Mouse (Mus musculus) frontal cortex, postnatal 10 days (tissue): Measurements from ENCODE around the gene Nrip2.

Source experiments
- DNase-seq, 2 experiments: peaks; one replicate each; pipeline ENCODE4 v3.0.0; 2022; ENCODE audit warnings: low spot score in 2 of 2, mixed read lengths in 1 of 2

The Nrip2 gene

DNA sequence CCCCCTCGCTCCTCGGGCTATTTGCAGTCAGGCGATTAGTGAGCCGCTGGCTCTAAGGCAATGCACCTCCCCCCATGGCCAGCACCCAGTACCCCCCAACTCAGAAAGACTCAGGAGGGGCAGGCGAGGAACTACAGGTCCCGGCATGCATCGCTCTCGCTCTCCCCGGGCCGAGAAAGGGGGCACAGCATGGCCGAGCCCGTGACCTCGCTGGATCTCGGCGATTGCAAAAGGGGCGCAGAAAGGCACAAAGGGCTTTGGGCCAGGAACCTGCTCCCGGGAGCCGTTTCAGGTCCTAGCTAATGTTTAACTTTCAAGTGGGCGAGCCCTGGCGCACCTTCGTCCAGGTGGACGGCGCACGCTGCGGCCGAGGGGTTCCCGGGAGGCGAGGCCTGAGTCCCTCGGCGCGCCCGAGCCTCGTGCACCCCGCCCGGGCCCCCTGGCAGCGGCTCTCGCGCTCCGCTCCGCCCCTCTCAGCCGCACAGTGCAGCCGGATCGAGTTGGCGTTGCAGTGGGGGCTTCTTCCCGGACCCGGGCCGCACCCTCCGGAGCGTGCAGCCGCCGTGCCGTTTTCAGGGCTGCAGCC lies 38.7 kb downstream of the Nrip2 start:
- peak in 1 of 2 experiments; percentile 63 for DNase-seq

DNA sequence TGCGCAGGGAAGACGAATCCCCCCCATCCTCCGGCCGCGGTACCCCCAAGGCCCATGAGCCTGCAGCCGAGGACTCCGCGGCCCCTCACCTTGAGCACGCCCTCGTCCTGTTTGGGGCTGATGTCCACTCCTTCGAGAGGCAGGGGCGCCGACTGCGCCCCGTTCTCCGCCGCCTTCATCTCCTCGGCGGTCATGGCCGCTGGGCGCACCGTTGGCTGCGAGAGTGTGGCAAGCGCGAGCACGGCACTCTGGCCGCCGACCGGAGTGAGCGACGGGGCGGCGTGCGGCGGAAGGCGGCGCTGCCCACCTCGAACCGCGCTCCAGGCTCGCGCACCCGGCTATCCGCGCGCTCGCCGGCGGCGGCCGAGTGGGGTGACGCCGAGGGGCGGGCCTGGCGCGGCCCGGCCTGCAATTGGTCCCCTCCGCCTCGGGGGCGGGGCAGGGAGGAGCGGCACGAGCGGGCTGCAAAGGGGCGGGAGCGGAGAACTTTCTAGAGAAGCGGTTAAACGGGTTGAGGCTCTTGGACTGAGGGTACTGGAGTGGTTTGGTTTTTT lies 39.3 kb downstream of the Nrip2 start, which contains the start of gene Fkbp4:
Fkbp4 (minus strand) TSS at position 361 of the 554 bp plus-strand sequence.
- peak; percentile 86 to 94 for DNase-seq

DNA sequence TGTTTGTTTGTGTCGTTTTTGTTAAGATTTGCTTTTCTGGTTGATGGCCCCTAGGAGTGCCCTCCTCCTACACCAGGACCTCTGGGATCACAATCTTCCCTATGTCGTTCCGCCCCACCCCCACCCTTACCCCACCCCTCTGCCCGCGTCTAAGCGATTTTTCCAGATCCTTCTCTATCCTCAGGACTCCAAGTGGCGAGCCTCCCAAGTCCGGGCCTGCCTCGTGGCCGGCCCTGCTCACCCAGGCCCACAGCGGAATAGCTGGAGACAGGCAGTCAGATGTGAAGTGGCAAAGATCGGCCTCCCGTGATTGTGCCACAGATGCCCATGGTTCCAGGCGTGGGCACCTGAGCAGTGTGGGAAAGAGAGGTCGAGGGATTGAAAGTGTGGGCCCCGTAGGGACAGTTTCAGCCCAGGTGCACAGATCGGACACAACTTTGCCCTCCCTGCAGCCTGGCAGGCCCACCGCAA lies 39.8 kb downstream of the Nrip2 start:
- DNase-seq = no peak

DNA sequence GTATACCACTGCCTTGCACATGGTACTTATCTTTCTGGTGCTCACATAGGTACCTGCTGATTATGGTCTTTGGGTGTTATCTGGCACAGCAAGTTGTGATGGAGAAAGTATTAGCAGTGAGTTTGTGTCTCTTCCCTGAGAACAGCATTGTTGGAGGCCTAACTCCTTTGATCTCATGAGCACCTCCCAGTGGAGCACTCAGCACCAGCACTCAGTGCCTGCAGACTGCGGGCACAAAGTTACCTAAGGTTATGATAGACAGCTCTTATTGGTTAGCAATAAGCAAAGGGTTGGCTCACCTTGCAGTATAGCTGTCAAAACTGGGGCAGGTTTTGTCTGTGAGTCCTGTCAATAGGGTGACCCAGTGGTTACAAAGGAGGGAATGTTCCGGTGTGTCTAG lies 41.1 kb downstream of the Nrip2 start:
- no peak for DNase-seq

DNA sequence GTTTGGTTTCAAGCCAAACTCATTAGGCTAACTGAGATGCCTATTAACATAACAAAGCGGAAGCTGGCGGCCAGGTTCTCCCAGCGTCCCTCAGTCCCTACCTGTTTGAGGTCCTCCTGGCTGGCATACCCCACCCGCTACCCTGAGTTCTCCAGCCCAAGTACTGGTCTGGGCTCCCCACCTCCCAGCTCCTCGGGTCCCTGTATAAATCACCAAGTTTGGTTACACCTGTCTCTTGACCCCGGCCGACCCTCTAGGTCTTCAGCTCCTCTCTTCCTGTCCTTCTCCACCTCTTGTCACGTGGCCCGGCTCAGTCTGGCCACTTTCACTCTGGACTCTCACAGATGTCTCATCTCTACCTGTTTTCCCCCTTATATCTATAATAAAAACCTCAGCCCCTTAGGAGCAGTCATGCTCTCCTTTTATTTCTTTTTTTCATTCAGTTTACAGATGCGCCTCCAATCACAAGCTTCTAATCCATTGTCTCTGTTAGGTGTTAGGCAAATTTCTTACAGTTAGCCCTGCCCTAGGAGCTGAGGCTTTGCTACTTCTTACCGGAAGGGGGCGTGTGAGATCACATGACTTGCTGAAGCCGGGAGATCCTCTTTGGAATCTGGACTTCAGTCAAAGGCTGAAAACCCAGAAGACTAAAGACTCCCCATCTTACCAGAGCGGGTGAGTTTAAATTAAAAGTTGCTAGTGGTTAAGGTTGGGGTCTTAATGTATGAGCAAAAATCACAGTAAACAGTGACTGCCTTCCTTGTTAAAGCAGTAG lies 46.9 kb downstream of the Nrip2 start:
- peak in 1 of 2 experiments; percentile 45 for DNase-seq

DNA sequence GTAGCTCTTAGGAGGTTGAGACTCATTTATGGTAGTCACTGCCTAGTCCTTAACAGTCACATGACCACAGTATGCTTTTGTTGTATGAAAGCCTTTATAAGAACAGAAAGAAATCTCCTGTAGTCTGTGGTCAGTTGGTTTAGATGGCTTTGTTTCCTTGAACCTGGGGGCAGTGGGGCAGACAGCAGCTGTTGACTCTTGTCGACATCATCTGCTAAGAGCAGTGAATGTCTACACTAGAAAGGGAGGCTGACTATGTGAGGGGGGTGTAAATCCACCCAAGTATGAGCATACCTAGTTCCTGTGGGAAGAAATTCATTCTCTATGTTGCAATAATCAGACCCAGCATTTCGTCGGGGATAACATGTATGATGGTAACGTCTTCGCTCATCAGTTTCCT lies 48.0 kb downstream of the Nrip2 start:
- DNase-seq = no peak

DNA sequence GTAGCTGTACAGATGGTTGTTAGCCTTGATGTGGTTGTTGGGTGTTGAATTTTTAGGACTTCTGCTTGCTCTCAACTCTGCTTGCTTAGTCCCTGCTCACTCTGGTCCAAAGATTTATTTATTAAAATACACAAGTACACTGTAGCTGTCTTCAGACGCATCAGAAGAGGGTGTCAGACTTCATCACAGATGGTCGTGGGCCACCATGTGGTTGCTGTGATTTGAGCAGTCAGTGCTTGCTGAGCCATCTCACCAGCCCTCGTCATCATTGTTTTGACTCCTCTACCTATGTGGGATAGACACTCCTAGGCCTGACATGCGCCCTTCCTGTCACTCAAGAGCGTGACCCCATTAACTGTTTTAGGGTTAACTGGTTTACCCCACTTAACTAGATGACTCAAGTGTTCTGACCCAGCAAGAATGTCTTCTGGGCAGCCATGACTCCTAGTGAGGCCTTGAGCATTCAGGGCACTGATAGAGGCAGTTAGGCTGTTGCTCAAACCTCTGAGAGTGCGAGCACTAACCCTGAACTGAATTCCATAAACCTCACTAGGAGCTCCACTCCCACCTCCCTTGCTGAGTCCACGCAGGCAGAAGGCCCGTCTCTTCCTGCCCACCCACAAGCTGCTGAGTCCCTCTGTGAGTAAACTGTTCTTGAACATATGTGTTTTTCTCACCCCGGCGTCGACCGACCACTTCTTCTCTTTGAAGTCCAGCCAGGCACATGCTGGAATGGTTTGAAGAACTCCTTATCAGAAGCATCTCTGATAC lies 56.9 kb downstream of the Nrip2 start:
- DNase-seq = no peak

DNA sequence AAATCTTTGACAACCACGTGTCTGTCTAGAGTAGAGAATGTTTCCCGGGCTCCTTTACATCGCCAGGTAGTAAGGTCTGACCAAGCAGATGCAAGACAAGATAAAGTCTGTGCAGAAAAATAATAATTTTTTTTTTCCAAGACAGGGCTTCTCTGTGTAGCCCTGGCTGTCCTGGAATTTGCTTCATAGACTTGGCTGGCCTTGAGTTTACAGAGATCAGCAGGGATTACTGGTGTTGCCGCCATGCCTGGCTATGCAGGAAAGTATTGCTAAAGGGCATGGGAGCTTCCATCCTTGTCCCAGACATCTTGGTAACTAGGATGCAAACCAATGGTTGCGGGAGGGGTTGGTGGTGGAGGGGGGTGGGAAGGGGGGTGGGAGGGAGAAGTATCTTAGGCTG lies 58.1 kb downstream of the Nrip2 start:
- DNase-seq = no peak

DNA sequence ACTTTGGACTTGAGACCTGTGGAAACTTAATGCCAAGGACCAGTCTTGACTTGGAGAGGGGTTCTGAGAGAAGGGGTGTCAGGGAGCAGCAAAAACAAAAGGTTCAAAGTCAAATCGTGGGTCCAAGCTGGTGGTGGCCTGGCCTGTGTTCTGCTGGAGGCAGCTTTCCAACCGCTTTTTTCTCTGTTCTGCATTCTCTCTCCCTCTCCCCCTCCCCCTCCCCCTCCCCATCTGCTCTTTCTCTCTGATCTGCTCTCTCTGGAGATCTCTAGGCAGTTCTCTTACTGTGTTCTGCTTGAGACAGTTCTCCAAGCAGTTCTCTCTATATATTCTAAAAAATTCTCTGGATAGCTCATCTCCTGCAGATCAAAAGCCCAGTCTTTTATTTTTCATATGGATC lies 61.2 kb downstream of the Nrip2 start:
- no peak for DNase-seq

DNA sequence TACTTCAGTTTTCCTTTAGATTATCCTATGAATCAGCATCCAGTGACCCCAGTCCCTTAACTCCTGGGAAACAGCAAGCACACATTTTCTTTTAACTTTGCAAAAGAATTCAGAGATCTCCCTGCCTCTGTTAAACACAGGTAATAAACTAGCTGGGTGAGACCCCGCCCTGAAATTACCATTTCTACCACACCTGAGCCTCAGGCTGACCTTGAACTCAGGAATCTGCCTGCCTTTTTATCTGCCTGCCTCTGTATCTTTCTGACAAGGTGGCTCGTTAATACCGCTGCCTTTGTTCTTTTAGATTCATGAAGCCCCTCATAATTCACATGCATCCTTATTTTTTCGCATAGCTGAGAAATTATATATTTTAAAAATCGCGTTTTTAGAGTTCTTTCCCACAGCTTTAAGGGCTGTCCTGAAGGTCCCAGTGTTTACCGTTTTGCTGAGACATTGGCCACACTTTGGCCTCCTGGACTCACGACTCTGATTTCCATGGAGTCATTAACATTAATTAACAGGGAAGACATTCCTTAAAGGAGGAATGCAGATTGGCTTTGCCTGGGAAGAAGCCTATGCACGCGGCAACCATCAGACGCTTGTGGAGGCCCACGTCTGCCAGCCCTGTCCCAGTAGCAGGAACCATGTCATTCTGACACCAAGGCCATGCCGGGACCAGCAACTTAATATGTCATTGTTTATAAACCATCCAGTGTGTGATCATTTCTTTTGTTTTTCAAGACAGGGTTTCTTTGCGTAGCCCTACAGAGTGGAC lies 61.8 kb downstream of the Nrip2 start:
- DNase-seq = no peak

DNA sequence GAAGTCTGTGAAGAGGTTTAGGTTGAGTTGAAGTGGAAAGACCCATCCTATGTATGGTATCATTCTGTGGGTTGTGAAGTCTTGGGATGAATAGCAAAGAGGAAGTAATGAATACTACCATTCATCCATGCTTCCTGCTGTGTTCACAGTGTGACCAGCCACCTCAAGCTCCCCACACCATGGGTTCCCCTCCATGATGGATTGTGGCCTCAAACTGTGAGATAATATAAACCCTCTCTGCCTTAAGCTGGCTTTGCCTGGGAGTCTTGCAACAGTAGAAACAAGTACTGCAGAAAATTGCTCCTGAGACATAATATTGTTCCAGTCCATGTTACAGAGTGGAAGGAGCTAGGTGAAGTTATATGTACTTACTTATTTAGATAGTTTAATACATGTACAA lies 62.5 kb downstream of the Nrip2 start:
- DNase-seq = no peak

DNA sequence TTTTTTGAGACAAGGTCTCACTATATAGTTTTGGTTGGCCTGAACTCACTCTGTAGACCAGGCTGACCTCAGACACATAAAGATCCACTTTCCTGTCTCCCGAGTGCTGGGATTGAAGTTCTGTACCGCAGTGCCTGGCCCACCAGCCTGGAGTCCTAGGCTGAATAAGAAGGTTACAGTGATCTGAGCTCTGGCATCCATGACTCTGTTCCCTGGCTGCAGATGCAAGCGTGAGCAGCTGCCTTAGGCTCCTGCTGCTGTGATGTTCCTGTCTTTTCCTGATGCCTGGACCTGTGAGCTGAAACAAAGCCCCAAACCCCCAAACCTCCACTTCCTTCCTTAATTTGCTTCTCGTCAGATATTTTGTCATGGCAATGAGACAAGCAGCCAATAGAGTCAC lies 65.9 kb downstream of the Nrip2 start:
- DNase-seq = no peak
